Mouse (Mus musculus) sigmoid colon, adult 10 weeks (tissue): ENCODE data around the gene Pask. TPM values are rescaled to one million over a fixed set of nuclear protein-coding genes. Genes with fewer than 3 reads are reported as not detected.

Source experiments
- polyA plus RNA-seq: library from polyadenylated mRNA; stranded (reverse); fragments of 350-450 nt; fragmentation: Illumina TruSeq; extraction: RNeasy Lipid Tissue Mini Kit (QIAGEN cat#74804); gene quantifications from one replicate; pipeline ENCODE4 v1.2.3, GENCODE M21; 2014; ENCODE audit warnings: low read depth, low replicate concordance

Gene Pask
- 1.7 TPM for polyA plus RNA-seq

GRCm38 (mm10) chr1:93342648-93343503 is at the start of gene Pask, which contains the start of gene Ppp1r7:
TSS of gene Pask (minus strand) at chr1:93343482.
TSS of gene Ppp1r7 (plus strand) at chr1:93342854.

GRCm38 (mm10) chr1:93373665-93374064 is 30.4 kb upstream of the Pask start, which contains the start of gene Ano7:
TSS of gene Ano7 (plus strand) at chr1:93373930.

GRCm38 (mm10) chr1:93305581-93306337 is 37.5 kb downstream of the Pask start, which contains the start of gene Mterf4:
TSS of gene Mterf4 (minus strand) at chr1:93305915.

Other genes with a start within 250 kb of the Pask start
- 0.73 TPM for gene Kif1a, start 241.5 kb downstream of the Pask start, polyA plus RNA-seq
- gene Agxt, start 208.2 kb downstream of the Pask start, polyA plus RNA-seq: not detected
- 2.5 TPM for gene 2310007B03Rik, start 182.5 kb downstream of the Pask start, polyA plus RNA-seq
- not detected for gene Crocc2, start 174.8 kb downstream of the Pask start, polyA plus RNA-seq
- gene Sned1, start 107.6 kb downstream of the Pask start, polyA plus RNA-seq: 27.8 TPM
- gene Mterf4, start 37.6 kb downstream of the Pask start, polyA plus RNA-seq: 17.4 TPM
- 84.3 TPM for gene Ppp1r7, start 628 bp downstream of the Pask start, polyA plus RNA-seq
- gene Ano7, start 30.4 kb upstream of the Pask start, polyA plus RNA-seq: 34.6 TPM
- 165 TPM for gene Hdlbp, start 135.3 kb upstream of the Pask start, polyA plus RNA-seq
- 19.9 TPM for gene Farp2, start 168.6 kb upstream of the Pask start, polyA plus RNA-seq